Comparison of ENCODE assay signal across 20 mouse cellular contexts in genomic region chr15:78549189-78549734, GRCm38 (mm10). TPM values are rescaled to one million over a fixed set of nuclear protein-coding genes. Genes with fewer than 3 reads are reported as not detected.
A peak's percentile ranks its signal among the peaks of the same experiment; 100 is the strongest.
DNase-seq lines count a peak whose midpoint lies in the region; ATAC-seq lines count a peak whose summit lies in the region.
"Had no signal": no experiment of that assay in that cellular context is flagged by ENCODE, and none has a peak within 500 bp of the region (broad histone marks: within the 10 kb centered on the region; RNA-seq: fewer than 3 reads in every experiment).

No protein-coding gene starts in this region.

- 78% methylated on average over 4 of the region's 4 CpGs for WGBS in hindbrain, embryonic 16.5 days
- WGBS in hindbrain, embryonic 13.5 days, result 78% methylated on average over 4 of the region's 4 CpGs
- WGBS in liver, embryonic 11.5 days, result 67% methylated on average over 4 of the region's 4 CpGs
- WGBS in forebrain, embryonic 11.5 days, result 85% methylated on average over 4 of the region's 4 CpGs
- WGBS in forebrain, embryonic 13.5 days, result 83% methylated on average over 4 of the region's 4 CpGs

- peaks cover 8% of the 10 kb centered on the region for H3K4me1 ChIP-seq in hindbrain, embryonic 16.5 days (ENCODE audit: control insufficient read depth, insufficient read depth, low read depth, low read length)
- peaks cover 24% of the 10 kb centered on the region for H3K4me1 ChIP-seq in hindbrain, embryonic 13.5 days (replicated peaks)
- peaks cover 8% of the 10 kb centered on the region for H3K4me1 ChIP-seq in liver, embryonic 11.5 days (replicated peaks; ENCODE audit: control insufficient read depth, insufficient read depth, low read length)
- H3K4me1 ChIP-seq in forebrain, embryonic 11.5 days (replicated peaks; ENCODE audit: control insufficient read depth, insufficient read depth, low read length), result 0 out of 2 replicates have a peak, but pooled peaks cover 2% of the 10 kb centered on the region
- H3K4me1 ChIP-seq in forebrain, embryonic 13.5 days, result peaks cover 8% of the 10 kb centered on the region; the same call in 1 of the 2 replicates

- ATAC-seq in hindbrain, embryonic 16.5 days, result peak; percentile 27; the same call in 1 of the 2 replicates
- no peak for ATAC-seq in hindbrain, embryonic 13.5 days (ENCODE audit: low FRiP score)
- 0 out of 2 replicates have a peak, but pooled peaks have one; percentile 29 for ATAC-seq in liver, embryonic 11.5 days (replicated peaks; ENCODE audit: low FRiP score)
- no peak for ATAC-seq in forebrain, embryonic 11.5 days (replicated peaks; ENCODE audit: low FRiP score)
- ATAC-seq in forebrain, embryonic 13.5 days, result no peak
- ATAC-seq: inflammation-experienced regulatory T-cells, adult 6 months had no signal

- peak; percentile 45 for DNase-seq in 3134 (ENCODE audit: extremely low read depth, insufficient read length, low spot score)
- DNase-seq in adrenal gland, adult 8-10 months, result peak; percentile 83
- DNase-seq in liver, embryonic 11.5 days (ENCODE audit: low spot score), result no peak
- no peak for DNase-seq in ovary, postnatal 14 days (ENCODE audit: low spot score)
- DNase-seq in forebrain, embryonic 11.5 days (ENCODE audit: low spot score), result no peak
- DNase-seq: cerebellum, adult 11 months; cerebellum, postnatal 36 days; gastrocnemius, postnatal 25 days; lung, postnatal 14 days; thymus, postnatal 36 days had no signal

- H3K4me2 ChIP-seq in hindbrain, embryonic 16.5 days (ENCODE audit: low read length), result no peak overlapping the region
- H3K4me2 ChIP-seq in hindbrain, embryonic 13.5 days, result no peak overlapping the region
- H3K4me2 ChIP-seq in liver, embryonic 11.5 days, result no peak overlapping the region
- no peak overlapping the region for H3K4me2 ChIP-seq in forebrain, embryonic 11.5 days (ENCODE audit: low read depth, low read length, severe bottlenecking)
- H3K4me2 ChIP-seq in forebrain, embryonic 13.5 days, result no peak overlapping the region
- H3K4me2 ChIP-seq: limb, embryonic 15.5 days had no signal

- H3K27ac ChIP-seq in hindbrain, embryonic 16.5 days (ENCODE audit: low read depth, low read length), result no peak overlapping the region
- H3K27ac ChIP-seq in hindbrain, embryonic 13.5 days, result no peak overlapping the region
- H3K27ac ChIP-seq in liver, embryonic 11.5 days (ENCODE audit: low read depth, low read length), result no peak overlapping the region
- no peak overlapping the region for H3K27ac ChIP-seq in forebrain, embryonic 11.5 days (ENCODE audit: low read depth, low read length)
- H3K27ac ChIP-seq in forebrain, embryonic 13.5 days, result no peak overlapping the region
- H3K27ac ChIP-seq: embryonic facial prominence, embryonic 10.5 days; limb, embryonic 15.5 days had no signal

- H3K36me3 ChIP-seq in hindbrain, embryonic 16.5 days (ENCODE audit: control insufficient read depth, insufficient read depth, low read length), result no peaks in the 10 kb centered on the region
- H3K36me3 ChIP-seq in hindbrain, embryonic 13.5 days, result no peaks in the 10 kb centered on the region
- H3K36me3 ChIP-seq in liver, embryonic 11.5 days (ENCODE audit: control insufficient read depth, insufficient read depth, low read length), result no peaks in the 10 kb centered on the region
- no peaks in the 10 kb centered on the region for H3K36me3 ChIP-seq in forebrain, embryonic 11.5 days (ENCODE audit: control insufficient read depth, insufficient read depth, low read length)
- no peaks in the 10 kb centered on the region for H3K36me3 ChIP-seq in forebrain, embryonic 13.5 days (ENCODE audit: poor library complexity, severe bottlenecking)
- H3K36me3 ChIP-seq: embryonic facial prominence, embryonic 10.5 days; limb, embryonic 15.5 days had no signal

- H3K9me3 ChIP-seq in hindbrain, embryonic 16.5 days (ENCODE audit: control insufficient read depth, low read length), result peaks cover 14% of the 10 kb centered on the region
- H3K9me3 ChIP-seq in hindbrain, embryonic 13.5 days, result peaks cover 19% of the 10 kb centered on the region
- H3K9me3 ChIP-seq in liver, embryonic 11.5 days (ENCODE audit: control insufficient read depth, low read length), result peaks cover 5% of the 10 kb centered on the region; the same call in 1 of the 2 replicates
- H3K9me3 ChIP-seq in forebrain, embryonic 11.5 days (ENCODE audit: control insufficient read depth, low read length), result no peaks in the 10 kb centered on the region; the same call in 1 of the 2 replicates
- peaks cover 14% of the 10 kb centered on the region for H3K9me3 ChIP-seq in forebrain, embryonic 13.5 days (replicated peaks)
- H3K9me3 ChIP-seq: limb, embryonic 15.5 days had no signal

- H3K4me3 ChIP-seq in hindbrain, embryonic 16.5 days (ENCODE audit: low read length), result no peak overlapping the region
- H3K4me3 ChIP-seq in hindbrain, embryonic 13.5 days, result no peak overlapping the region
- no peak overlapping the region for H3K4me3 ChIP-seq in liver, embryonic 11.5 days (ENCODE audit: low read depth, low read length)
- no peak overlapping the region for H3K4me3 ChIP-seq in forebrain, embryonic 11.5 days (ENCODE audit: low read depth, low read length)
- no peak overlapping the region for H3K4me3 ChIP-seq in forebrain, embryonic 13.5 days
- H3K4me3 ChIP-seq: embryonic facial prominence, embryonic 10.5 days; erythroblast, embryonic 14.5 days; limb, embryonic 15.5 days had no signal

- no peak overlapping the region for H3K9ac ChIP-seq in hindbrain, embryonic 16.5 days (ENCODE audit: low read depth, low read length)
- H3K9ac ChIP-seq in hindbrain, embryonic 13.5 days, result no peak overlapping the region
- H3K9ac ChIP-seq in liver, embryonic 11.5 days (ENCODE audit: low read depth, low read length), result no peak overlapping the region
- no peak overlapping the region for H3K9ac ChIP-seq in forebrain, embryonic 11.5 days (ENCODE audit: low read length)
- H3K9ac ChIP-seq in forebrain, embryonic 13.5 days, result no peak overlapping the region
- H3K9ac ChIP-seq: limb, embryonic 15.5 days had no signal

- no peaks in the 10 kb centered on the region for H3K27me3 ChIP-seq in hindbrain, embryonic 16.5 days (replicated peaks; ENCODE audit: control insufficient read depth, insufficient read depth, low read length)
- H3K27me3 ChIP-seq in hindbrain, embryonic 13.5 days, result no peaks in the 10 kb centered on the region
- H3K27me3 ChIP-seq in liver, embryonic 11.5 days (replicated peaks; ENCODE audit: control insufficient read depth, insufficient read depth, low read length), result peaks cover 5% of the 10 kb centered on the region
- H3K27me3 ChIP-seq in forebrain, embryonic 11.5 days (ENCODE audit: control insufficient read depth, insufficient read depth, low read length), result no peaks in the 10 kb centered on the region; the same call in 1 of the 2 replicates
- H3K27me3 ChIP-seq in forebrain, embryonic 13.5 days, result no peaks in the 10 kb centered on the region

RNA-seq across cellular contexts. Expression of gene Sstr3, which starts 4.8 kb away (rescaled TPM):
- polyA plus RNA-seq in hindbrain, embryonic 16.5 days (2015; fragmentation: Nextera tagmentation; extraction: Ambion mirVana), result 0.95 and 1.1 TPM in 2 replicates
- 0.42 and 0.48 TPM in 2 replicates for polyA plus RNA-seq in hindbrain, embryonic 13.5 days (2015; fragmentation: Nextera tagmentation; extraction: Ambion mirVana)
- total RNA-seq in adrenal gland, adult 8-10 months (2022), result under 1 TPM; 0.31 to 0.91 (median 0.49) TPM
- not detected in 2 replicates for polyA plus RNA-seq in liver, embryonic 11.5 days (2014; fragmentation: Nextera tagmentation; extraction: Ambion mirVana)
- 0.09 TPM in 1 of 2 replicates, not detected in the other for polyA plus RNA-seq in forebrain, embryonic 11.5 days (2014; fragmentation: Nextera tagmentation; extraction: Ambion mirVana)
- polyA plus RNA-seq in forebrain, embryonic 13.5 days (2015; fragmentation: Nextera tagmentation; extraction: Ambion mirVana), result 0.96 and 1.4 TPM in 2 replicates
- total RNA-seq: gastrocnemius, postnatal 25 days; hematopoietic stem cell, adult 5-6 weeks; megakaryocyte-erythroid progenitor cell, adult 5-6 weeks had no signal
- polyA plus RNA-seq: embryonic facial prominence, embryonic 10.5 days; erythroblast, embryonic 14.5 days; heart, embryonic 14.5 days had no signal

RNA-seq across cellular contexts. Expression of gene C1qtnf6, which starts 18.0 kb away (rescaled TPM):
- polyA plus RNA-seq in hindbrain, embryonic 16.5 days (2015; fragmentation: Nextera tagmentation; extraction: Ambion mirVana), result 9.9 and 11.6 TPM in 2 replicates
- 8.0 and 8.2 TPM in 2 replicates for polyA plus RNA-seq in hindbrain, embryonic 13.5 days (2015; fragmentation: Nextera tagmentation; extraction: Ambion mirVana)
- total RNA-seq in adrenal gland, adult 8-10 months (2022), result 10 to 100 TPM; 19.3 to 41.2 (median 31.8) TPM
- 11.4 and 14.0 TPM in 2 replicates for polyA plus RNA-seq in liver, embryonic 11.5 days (2014; fragmentation: Nextera tagmentation; extraction: Ambion mirVana)
- 10.0 and 12.1 TPM in 2 replicates for polyA plus RNA-seq in forebrain, embryonic 11.5 days (2014; fragmentation: Nextera tagmentation; extraction: Ambion mirVana)
- polyA plus RNA-seq in forebrain, embryonic 13.5 days (2015; fragmentation: Nextera tagmentation; extraction: Ambion mirVana), result 4.1 and 5.8 TPM in 2 replicates
- polyA plus RNA-seq: erythroblast, embryonic 14.5 days had no signal

RNA-seq across cellular contexts. Expression of gene Rac2, which starts 23.3 kb away (rescaled TPM):
- 4.0 and 5.7 TPM in 2 replicates for polyA plus RNA-seq in hindbrain, embryonic 16.5 days (2015; fragmentation: Nextera tagmentation; extraction: Ambion mirVana)
- 6.3 and 8.8 TPM in 2 replicates for polyA plus RNA-seq in hindbrain, embryonic 13.5 days (2015; fragmentation: Nextera tagmentation; extraction: Ambion mirVana)
- total RNA-seq in adrenal gland, adult 8-10 months (2022), result 10 to 100 TPM in 2 of 4 experiments, 1 to 10 TPM in 2; 4.2 to 19.0 (median 7.7) TPM
- polyA plus RNA-seq in liver, embryonic 11.5 days (2014; fragmentation: Nextera tagmentation; extraction: Ambion mirVana), result 124 and 126 TPM in 2 replicates
- 5.7 and 9.4 TPM in 2 replicates for polyA plus RNA-seq in forebrain, embryonic 11.5 days (2014; fragmentation: Nextera tagmentation; extraction: Ambion mirVana)
- polyA plus RNA-seq in forebrain, embryonic 13.5 days (2015; fragmentation: Nextera tagmentation; extraction: Ambion mirVana), result 2.9 and 3.4 TPM in 2 replicates

RNA-seq across cellular contexts. Expression of gene Cyth4, which starts 47.6 kb away (rescaled TPM):
- 6.2 and 6.4 TPM in 2 replicates for polyA plus RNA-seq in hindbrain, embryonic 16.5 days (2015; fragmentation: Nextera tagmentation; extraction: Ambion mirVana)
- polyA plus RNA-seq in hindbrain, embryonic 13.5 days (2015; fragmentation: Nextera tagmentation; extraction: Ambion mirVana), result 6.8 and 7.7 TPM in 2 replicates
- 10 to 100 TPM in 2 of 4 experiments, 1 to 10 TPM in 2; 8.1 to 21.3 (median 14.8) TPM for total RNA-seq in adrenal gland, adult 8-10 months (2022)
- 7.8 and 9.5 TPM in 2 replicates for polyA plus RNA-seq in liver, embryonic 11.5 days (2014; fragmentation: Nextera tagmentation; extraction: Ambion mirVana)
- 1.9 and 2.0 TPM in 2 replicates for polyA plus RNA-seq in forebrain, embryonic 11.5 days (2014; fragmentation: Nextera tagmentation; extraction: Ambion mirVana)
- 3.1 and 3.4 TPM in 2 replicates for polyA plus RNA-seq in forebrain, embryonic 13.5 days (2015; fragmentation: Nextera tagmentation; extraction: Ambion mirVana)

RNA-seq across cellular contexts. Expression of gene Il2rb, which starts 54.2 kb away (rescaled TPM):
- 0.26 and 0.37 TPM in 2 replicates for polyA plus RNA-seq in hindbrain, embryonic 16.5 days (2015; fragmentation: Nextera tagmentation; extraction: Ambion mirVana)
- 0.05 and 0.13 TPM in 2 replicates for polyA plus RNA-seq in hindbrain, embryonic 13.5 days (2015; fragmentation: Nextera tagmentation; extraction: Ambion mirVana)
- total RNA-seq in adrenal gland, adult 8-10 months (2022), result 1 to 10 TPM; 1.2 to 2.7 (median 1.9) TPM
- 0.07 and 0.31 TPM in 2 replicates for polyA plus RNA-seq in liver, embryonic 11.5 days (2014; fragmentation: Nextera tagmentation; extraction: Ambion mirVana)
- 0.07 TPM in 1 of 2 replicates, not detected in the other for polyA plus RNA-seq in forebrain, embryonic 11.5 days (2014; fragmentation: Nextera tagmentation; extraction: Ambion mirVana)
- polyA plus RNA-seq in forebrain, embryonic 13.5 days (2015; fragmentation: Nextera tagmentation; extraction: Ambion mirVana), result not detected in 2 replicates
- total RNA-seq: gastrocnemius, postnatal 25 days had no signal
- polyA plus RNA-seq: embryonic facial prominence, embryonic 10.5 days had no signal

Comparison
In these comparisons a context has a peak if more than half of its experiments do, and no peak if none do; other contexts are left out.
1. ATAC-seq: peak in hindbrain, embryonic 16.5 days (single experiment) and liver, embryonic 11.5 days (single experiment); none in hindbrain, embryonic 13.5 days (single experiment), forebrain, embryonic 11.5 days (single experiment) and forebrain, embryonic 13.5 days (single experiment).
2. DNase-seq: peak in 3134 (single experiment) and adrenal gland, adult 8-10 months (single experiment); none in liver, embryonic 11.5 days (single experiment), ovary, postnatal 14 days (single experiment) and forebrain, embryonic 11.5 days (single experiment).
3. RNA of gene Rac2, which starts 23.3 kb away (polyA plus RNA-seq): 124 to 126 TPM in liver, embryonic 11.5 days; 5.7 to 9.4 TPM in forebrain, embryonic 11.5 days, 6.3 to 8.8 TPM in hindbrain, embryonic 13.5 days, 4.0 to 5.7 TPM in hindbrain, embryonic 16.5 days and 2.9 to 3.4 TPM in forebrain, embryonic 13.5 days; every median in the first group is over 10 times any median in the second.